Mouse (Mus musculus) CD8-positive naive resting alpha-beta T cell, adult 2 months (primary cell): ENCODE measurements around the gene Ephx1.
"Not testable (repeated sequence)": the region's sequence is repeated elsewhere in the genome, so short reads cannot be mapped to it uniquely, and the experiment has no call there.

Source experiments
- DNase-seq, 2 experiments: peaks; one replicate each; pipeline ENCODE4 v3.0.0; 2022; ENCODE audit warnings: low read depth in 2 of 2, low spot score in 2 of 2

Gene Ephx1

GRCm38 (mm10) chr1:180941726-180942125 lies 79.0 kb downstream of the Ephx1 start:
- no peak for DNase-seq

GRCm38 (mm10) chr1:180940776-180941460 lies 79.8 kb downstream of the Ephx1 start:
- no peak for DNase-seq

- not testable (repeated sequence) for DNase-seq
Observed at GRCm38 (mm10) chr1:180938781-180939180, 81.9 kb downstream of the Ephx1 start.

- not testable (repeated sequence) for DNase-seq
Observed at GRCm38 (mm10) chr1:180937631-180938030, 83.1 kb downstream of the Ephx1 start.

GRCm38 (mm10) chr1:180936610-180937398 lies 83.9 kb downstream of the Ephx1 start:
- not testable (repeated sequence) for DNase-seq

GRCm38 (mm10) chr1:180934467-180935419 lies 86.0 kb downstream of the Ephx1 start, which contains the start of gene Lefty1:
Gene Lefty1, plus strand, starts transcription at chr1:180935022.
- no peak for DNase-seq

GRCm38 (mm10) chr1:180933659-180934058 lies 87.0 kb downstream of the Ephx1 start:
- DNase-seq = no peak

GRCm38 (mm10) chr1:180931106-180931505 lies 89.6 kb downstream of the Ephx1 start:
- DNase-seq = no peak

- DNase-seq = no peak
Observed at GRCm38 (mm10) chr1:180929599-180929998, 91.1 kb downstream of the Ephx1 start.

- DNase-seq = no peak
Observed at GRCm38 (mm10) chr1:180926286-180926685, 94.4 kb downstream of the Ephx1 start.
